Mouse (Mus musculus) heart, adult 2 months (tissue): ENCODE results near the gene Rora.

Experiments used
- CTCF ChIP-seq: fragments of 200-600 bp; IDR thresholded peaks from 2 replicates; pipeline ENCODE4 v1.8.1; 2022; ENCODE audit warnings: antibody characterized with exemption, mild to moderate bottlenecking, moderate library complexity
- EP300 ChIP-seq: fragments of 200-500 bp; IDR thresholded peaks from 2 replicates; pipeline ENCODE4 v1.6.1; 2011; ENCODE audit warnings: low read depth, low read length, control low read depth; ENCODE audit not compliant: insufficient read depth
- POLR2A ChIP-seq: fragments of 200-500 bp; IDR thresholded peaks from 2 replicates; pipeline ENCODE4 v1.6.1; 2011; ENCODE audit warnings: mild to moderate bottlenecking, low read depth, low read length, control low read depth; ENCODE audit not compliant: insufficient read depth

DNA sequence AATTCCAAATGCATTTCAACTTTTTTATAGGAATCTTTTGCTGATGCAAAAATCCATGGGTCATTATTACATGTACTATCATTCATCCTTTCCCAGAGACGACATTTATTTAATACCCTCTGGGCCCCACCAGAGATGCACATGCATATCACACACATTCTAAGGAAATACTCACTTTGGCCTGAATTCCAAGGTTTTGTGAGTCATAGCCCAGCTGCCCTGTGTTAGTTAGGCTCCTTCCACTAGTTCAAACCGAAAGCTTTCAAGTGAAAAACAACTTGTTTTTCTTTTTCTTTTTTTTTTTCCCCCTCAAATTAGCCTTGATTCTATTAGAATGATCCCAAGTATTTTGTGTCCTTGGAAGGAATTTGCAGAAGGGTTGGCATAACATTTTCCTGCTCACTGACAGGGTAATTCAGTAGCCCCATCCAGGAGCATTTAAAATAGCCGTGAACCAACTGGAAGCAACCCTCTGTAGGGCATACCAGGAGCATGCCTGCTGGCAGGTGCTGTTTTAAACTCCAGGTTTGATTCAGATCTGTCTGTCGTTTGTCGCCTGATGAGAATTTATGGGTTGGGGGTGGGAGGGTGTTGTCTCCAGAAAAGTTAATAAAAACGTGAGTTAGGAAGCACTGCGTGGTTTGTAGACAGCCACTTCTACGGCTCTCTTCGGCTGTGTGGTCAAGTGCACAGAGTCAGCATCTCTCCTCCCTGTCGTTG is 621.3 kb downstream of the Rora start:
- no peak for TF ChIP-seq POLR2A
- no peak for TF ChIP-seq CTCF
- TF ChIP-seq EP300: no peak
